Mouse (Mus musculus) cerebellum, adult 2 months (tissue): ENCODE measurements around the gene Arhgap10.
A peak's percentile ranks its signal among the peaks of the same experiment; 100 is the strongest.

Source experiments
- CTCF ChIP-seq: fragments of 200-500 bp; IDR thresholded peaks from 2 replicates; pipeline ENCODE4 v1.5.1; 2011; ENCODE audit warnings: low read depth, mild to moderate bottlenecking, control low read depth, low read length, moderate library complexity, borderline replicate concordance; ENCODE audit not compliant: insufficient read depth
- POLR2A ChIP-seq: fragments of 200-500 bp; IDR thresholded peaks from 2 replicates; pipeline ENCODE4 v1.6.1; 2011; ENCODE audit warnings: low read length, control low read depth, borderline replicate concordance; ENCODE audit not compliant: insufficient read depth

- TF ChIP-seq CTCF (no peak), POLR2A (peak; percentile 4; the same call in 1 of the 2 replicates)
These were observed 705 bp upstream of the Arhgap10 start for GRCm38 (mm10) chr8:77518201-77519115.
